Mouse (Mus musculus): ENCODE data around the gene Zfp462.

- TF ChIP-seq CTCF (IDR thresholded peaks at IDR 0.05; ENCODE audit: insufficient read depth, low read length) = no peak
- no peak for TF ChIP-seq POLR2A (IDR thresholded peaks at IDR 0.05; ENCODE audit: borderline replicate concordance, extremely low read depth, low read depth, low read length)
Observed at GRCm38 (mm10) chr4:55003128-55003527, 58.3 kb downstream of the Zfp462 start.

All from lung, adult 2 months (tissue).